Mouse (Mus musculus) stomach, embryonic 15.5 days (tissue): Measurements from ENCODE around the gene Apof. TPM values are rescaled to one million over a fixed set of nuclear protein-coding genes. Genes with fewer than 3 reads are reported as not detected.
"Not testable (repeated sequence)": the region's sequence is repeated elsewhere in the genome, so short reads cannot be mapped to it uniquely, and the experiment has no call there.

Experiments
- ATAC-seq: fragments of 200-750 bp; cut with Nextera tagmentation; 2 replicates; pipeline ENCODE4 v1.8.0; 2017; ENCODE audit warnings: low read depth, moderate number of reproducible peaks, moderate TSS enrichment; ENCODE audit not compliant: insufficient read depth, low FRiP score
- H3K27ac ChIP-seq: fragments of 300-500 bp; sonication (generic); 2 replicates; pipeline ENCODE4 v1.5.1; 2015; ENCODE audit warnings: mild to moderate bottlenecking, inconsistent platforms
- H3K27me3 ChIP-seq: fragments of 300-500 bp; sonication (generic); replicated peaks from 2 replicates; pipeline ENCODE4 v1.6.1; 2015; ENCODE audit warnings: inconsistent platforms
- H3K36me3 ChIP-seq: fragments of 300-500 bp; sonication (generic); 2 replicates; pipeline ENCODE4 v1.6.1; 2015; ENCODE audit warnings: inconsistent platforms
- H3K4me1 ChIP-seq: fragments of 300-500 bp; sonication (generic); 2 replicates; pipeline ENCODE4 v1.6.1; 2015; ENCODE audit warnings: inconsistent platforms
- H3K4me2 ChIP-seq: fragments of 300-500 bp; sonication (generic); 2 replicates; pipeline ENCODE4 v1.6.1; 2015; ENCODE audit warnings: mild to moderate bottlenecking, inconsistent platforms
- H3K4me3 ChIP-seq: fragments of 300-500 bp; sonication (generic); replicated peaks from 2 replicates; pipeline ENCODE4 v1.5.1; 2015; ENCODE audit warnings: inconsistent platforms
- H3K9ac ChIP-seq: fragments of 300-500 bp; sonication (generic); 2 replicates; pipeline ENCODE4 v1.6.1; 2015; ENCODE audit warnings: inconsistent platforms
- H3K9me3 ChIP-seq: fragments of 300-500 bp; sonication (generic); 2 replicates; pipeline ENCODE4 v1.6.1; 2016; ENCODE audit warnings: inconsistent platforms
- WGBS: fragments of 180-500 bp; shearing (Covaris S2); methylation state at CpG from one replicate; pipeline ENCODE4 v1.1.7; 2015; 5-methylcytosine and 5-hydroxymethylcytosine counted together
- polyA plus RNA-seq: library from polyadenylated mRNA; unstranded; fragments of >200 nt; fragmentation: Nextera tagmentation; extraction: Ambion mirVana; gene quantifications from 2 replicates; pipeline ENCODE4 v1.2.1, GENCODE M21; 2015

Apof gene
- polyA plus RNA-seq, 1 experiment from 2014 or later, result 8.5 TPM

- 65% methylated on average over 7 of the region's 7 CpGs for WGBS
- not testable (repeated sequence) for H3K27ac ChIP-seq, H3K4me3 ChIP-seq, H3K9ac ChIP-seq, H3K4me2 ChIP-seq, ATAC-seq, H3K9me3 ChIP-seq, H3K36me3 ChIP-seq, H3K4me1 ChIP-seq, H3K27me3 ChIP-seq
Measured at GRCm38 (mm10) chr10:128260376-128260775, 8.1 kb upstream of the Apof start.

GRCm38 (mm10) chr10:128262300-128262699, 6.2 kb upstream of the Apof start:
- Histone ChIP-seq H3K27ac (no peak overlapping the region), H3K27me3 (no peaks in the 10 kb centered on the region), H3K9ac (no peak overlapping the region), H3K4me1 (no peaks in the 10 kb centered on the region), H3K9me3 (no peaks in the 10 kb centered on the region), H3K36me3 (no peaks in the 10 kb centered on the region), H3K4me2 (no peak overlapping the region), H3K4me3 (no peak overlapping the region)
- 74% methylated on average over 22 of the region's 22 CpGs for WGBS
- no peak for ATAC-seq

- Histone ChIP-seq H3K4me1 (no peaks in the 10 kb centered on the region), H3K9ac (no peak overlapping the region), H3K4me2 (no peak overlapping the region), H3K27ac (no peak overlapping the region), H3K4me3 (no peak overlapping the region), H3K9me3 (no peaks in the 10 kb centered on the region), H3K36me3 (no peaks in the 10 kb centered on the region), H3K27me3 (no peaks in the 10 kb centered on the region)
- ATAC-seq, result no peak
- 77% methylated on average over 6 of the region's 6 CpGs for WGBS
Measured at GRCm38 (mm10) chr10:128263393-128264310, 4.8 kb upstream of the Apof start.

GRCm38 (mm10) chr10:128269206-128269910, 887 bp downstream of the Apof start:
- Histone ChIP-seq H3K27me3 (no peaks in the 10 kb centered on the region), H3K9me3 (no peaks in the 10 kb centered on the region), H3K36me3 (no peaks in the 10 kb centered on the region), H3K4me1 (no peaks in the 10 kb centered on the region), H3K27ac (no peak overlapping the region), H3K4me2 (peak overlapping the region; percentile 71; the same call in 1 of the 2 replicates), H3K9ac (no peak overlapping the region), H3K4me3 (no peak overlapping the region)
- no peak for ATAC-seq
- WGBS, result 89% methylated on average over 16 of the region's 16 CpGs

GRCm38 (mm10) chr10:128270287-128270841, 1.9 kb downstream of the Apof start, which contains the start of gene Stat2:
TSS of gene Stat2 (plus strand) at chr10:128270559.
- peak; percentile 99 for ATAC-seq
- Histone ChIP-seq H3K4me3 (peak within 1 kb of the TSS; percentile 84), H3K9me3 (no peaks in the 10 kb centered on the region), H3K4me2 (peak within 1 kb of the TSS; percentile 71), H3K4me1 (no peaks in the 10 kb centered on the region), H3K9ac (peak within 1 kb of the TSS; percentile 78), H3K27me3 (no peaks in the 10 kb centered on the region), H3K36me3 (no peaks in the 10 kb centered on the region), H3K27ac (peak within 1 kb of the TSS; percentile 72)
- 0% methylated on average over 43 of the region's 43 CpGs for WGBS

GRCm38 (mm10) chr10:128270866-128271265, 2.4 kb downstream of the Apof start:
- Histone ChIP-seq H3K9ac (peak overlapping the region; percentile 78), H3K4me1 (no peaks in the 10 kb centered on the region), H3K4me3 (peak overlapping the region; percentile 84), H3K4me2 (peak overlapping the region; percentile 71), H3K27ac (peak overlapping the region; percentile 72), H3K27me3 (no peaks in the 10 kb centered on the region), H3K9me3 (no peaks in the 10 kb centered on the region), H3K36me3 (no peaks in the 10 kb centered on the region)
- no peak for ATAC-seq
- 39% methylated on average over 7 of the region's 7 CpGs for WGBS

- peaks cover 3% of the 10 kb centered on the region; the same call in 1 of the 2 replicates for H3K36me3 ChIP-seq
- no peak overlapping the region for H3K9ac ChIP-seq
- H3K9me3 ChIP-seq, result no peaks in the 10 kb centered on the region
- 65% methylated on average over 2 of the region's 2 CpGs for whole genome bisulfite sequencing
- H3K4me1 ChIP-seq, result no peaks in the 10 kb centered on the region
- H3K27ac ChIP-seq, result no peak overlapping the region
- H3K4me3 ChIP-seq, result no peak overlapping the region
- no peak for ATAC-seq
- H3K4me2 ChIP-seq, result no peak overlapping the region
- H3K27me3 ChIP-seq, result no peaks in the 10 kb centered on the region
Measured at GRCm38 (mm10) chr10:128271883-128272282, 3.4 kb downstream of the Apof start.

GRCm38 (mm10) chr10:128272819-128273439, 4.5 kb downstream of the Apof start:
- not testable (repeated sequence) for H3K27ac ChIP-seq, H3K36me3 ChIP-seq, H3K4me2 ChIP-seq, H3K4me1 ChIP-seq, H3K9me3 ChIP-seq, H3K27me3 ChIP-seq, H3K9ac ChIP-seq, ATAC-seq, H3K4me3 ChIP-seq
- 89% methylated on average over 6 of the region's 7 CpGs for WGBS

- H3K4me2 ChIP-seq, ATAC-seq, H3K27me3 ChIP-seq, H3K27ac ChIP-seq, H3K4me3 ChIP-seq, H3K9me3 ChIP-seq, H3K9ac ChIP-seq, H3K4me1 ChIP-seq: not testable (repeated sequence)
- peaks cover 15% of the 10 kb centered on the region; the same call in 1 of the 2 replicates for H3K36me3 ChIP-seq
- 94% methylated on average over 1 of the region's 1 CpGs for WGBS
Measured at GRCm38 (mm10) chr10:128275374-128275773, 6.9 kb downstream of the Apof start.

GRCm38 (mm10) chr10:128278158-128278557, 9.7 kb downstream of the Apof start:
- WGBS, result 58% methylated on average over 6 of the region's 6 CpGs

GRCm38 (mm10) chr10:128280943-128281342, 12.5 kb downstream of the Apof start:
- H3K4me2 ChIP-seq, result no peak overlapping the region
- no peaks in the 10 kb centered on the region for H3K27me3 ChIP-seq
- no peak overlapping the region for H3K9ac ChIP-seq
- H3K27ac ChIP-seq, result no peak overlapping the region
- 78% methylated on average over 6 of the region's 6 CpGs for WGBS
- H3K9me3 ChIP-seq, result no peaks in the 10 kb centered on the region
- no peak overlapping the region for H3K4me3 ChIP-seq
- ATAC-seq, result no peak
- no peaks in the 10 kb centered on the region for H3K4me1 ChIP-seq
- H3K36me3 ChIP-seq, result peaks cover 33% of the 10 kb centered on the region

More at GRCm38 (mm10) chr10:128278158-128278557, 9.7 kb downstream of the Apof start:
- no peak overlapping the region for H3K4me2 ChIP-seq
- no peak overlapping the region for H3K4me3 ChIP-seq
- H3K27me3 ChIP-seq, result no peaks in the 10 kb centered on the region
- H3K27ac ChIP-seq, result no peak overlapping the region
- no peaks in the 10 kb centered on the region for H3K9me3 ChIP-seq
- H3K9ac ChIP-seq, result no peak overlapping the region
- 0 out of 2 replicates have a peak, but pooled peaks have one; percentile 10 for ATAC-seq
- H3K36me3 ChIP-seq, result peaks cover 17% of the 10 kb centered on the region
- no peaks in the 10 kb centered on the region for H3K4me1 ChIP-seq
